Mouse (Mus musculus) gastrocnemius, adult 18-20 months (tissue): ENCODE results near the gene Dnah14. TPM values are rescaled to one million over a fixed set of nuclear protein-coding genes. Genes with fewer than 3 reads are reported as not detected.
"Not testable (repeated sequence)": the region's sequence is repeated elsewhere in the genome, so short reads cannot be mapped to it uniquely, and the experiment has no call there.

Experiments
- DNase-seq: peaks from one replicate; pipeline ENCODE4 v3.0.0; 2021; ENCODE audit warnings: low spot score
- total RNA-seq, 2 experiments: library from RNA; stranded (reverse); gene quantifications; 2 replicates each; pipeline ENCODE4 v1.2.3; 2021

Dnah14 gene
- total RNA-seq, 2 experiments from 2014 or later = 0.55 TPM; not detected in 1

DNA sequence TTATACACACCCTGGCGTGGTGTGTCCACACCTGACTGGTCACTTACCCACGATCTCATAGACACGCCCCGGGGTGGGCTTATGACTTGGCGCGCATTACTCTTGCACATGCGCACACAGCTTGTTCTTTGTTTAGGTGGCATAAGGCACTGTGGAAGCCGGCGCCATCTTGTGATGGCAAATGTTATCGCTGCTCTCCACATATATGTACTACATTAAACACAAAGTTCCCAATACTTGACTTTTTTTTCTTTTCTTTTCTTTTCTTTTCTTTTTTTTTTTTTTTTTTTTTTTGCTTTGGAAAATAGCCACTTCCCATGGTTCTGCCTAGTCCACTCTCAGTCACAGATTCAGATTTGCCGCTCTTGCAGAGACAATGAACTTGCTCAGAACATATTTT lies 206.2 kb downstream of the Dnah14 start:
- not testable (repeated sequence) for DNase-seq

DNA sequence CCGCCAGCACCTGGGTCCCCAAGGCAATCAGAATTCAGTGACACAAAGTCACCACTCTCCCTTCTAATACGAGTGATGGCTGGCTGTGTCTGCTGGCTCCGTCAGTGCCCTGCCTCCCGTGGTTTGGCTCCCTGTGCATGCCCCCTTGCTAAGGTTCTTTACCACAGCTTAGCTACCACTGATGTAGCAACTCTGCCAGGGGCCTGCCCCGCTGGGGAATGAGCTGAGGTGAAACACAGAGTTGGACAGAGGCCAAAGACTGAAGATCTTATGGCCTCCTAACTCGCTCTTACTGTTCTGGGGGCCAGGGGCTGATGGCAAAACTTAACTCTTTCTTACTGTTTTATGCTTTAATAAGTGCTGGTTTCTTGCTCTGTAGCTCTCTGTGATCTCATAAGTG lies 213.6 kb downstream of the Dnah14 start:
- DNase-seq = no peak

DNA sequence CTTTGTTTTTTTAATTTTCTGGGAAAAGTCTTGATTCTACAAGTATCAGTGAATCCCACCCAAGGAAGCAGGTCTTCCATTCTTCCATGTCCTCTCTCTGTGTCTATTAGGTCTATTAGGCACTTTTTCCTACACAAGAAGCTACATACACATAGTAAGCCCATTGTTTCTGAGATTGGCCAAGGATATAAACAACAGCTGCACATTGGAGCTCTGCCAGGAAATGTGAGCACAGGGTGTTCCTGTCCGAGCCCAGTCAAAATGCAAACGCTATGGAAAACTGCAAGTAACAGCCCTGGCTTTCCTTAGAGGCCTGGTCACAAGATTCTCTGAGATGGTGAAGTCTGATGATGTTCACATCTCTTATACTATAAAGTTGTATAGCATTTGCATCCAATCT lies 217.2 kb downstream of the Dnah14 start:
- peak; percentile 53 for DNase-seq

DNA sequence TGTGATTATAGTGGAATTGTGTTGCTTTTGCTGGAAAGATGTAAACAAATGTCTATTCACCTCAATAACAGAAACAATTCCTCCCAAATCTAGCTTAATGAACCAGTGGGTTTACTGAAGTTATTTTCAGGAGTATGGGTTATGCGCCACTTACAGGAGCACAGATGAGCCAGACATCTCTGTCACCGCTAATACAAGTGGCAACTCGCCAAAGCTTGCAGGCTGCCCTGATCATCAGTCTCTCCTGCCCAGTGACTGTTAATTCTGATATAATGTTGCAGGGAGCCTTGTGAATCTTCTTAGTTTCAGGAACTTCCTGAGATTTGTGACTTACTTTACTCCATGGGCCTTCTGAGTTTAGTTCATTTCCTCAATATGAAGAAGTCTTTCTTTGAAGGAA lies 223.6 kb downstream of the Dnah14 start:
- DNase-seq = no peak

DNA sequence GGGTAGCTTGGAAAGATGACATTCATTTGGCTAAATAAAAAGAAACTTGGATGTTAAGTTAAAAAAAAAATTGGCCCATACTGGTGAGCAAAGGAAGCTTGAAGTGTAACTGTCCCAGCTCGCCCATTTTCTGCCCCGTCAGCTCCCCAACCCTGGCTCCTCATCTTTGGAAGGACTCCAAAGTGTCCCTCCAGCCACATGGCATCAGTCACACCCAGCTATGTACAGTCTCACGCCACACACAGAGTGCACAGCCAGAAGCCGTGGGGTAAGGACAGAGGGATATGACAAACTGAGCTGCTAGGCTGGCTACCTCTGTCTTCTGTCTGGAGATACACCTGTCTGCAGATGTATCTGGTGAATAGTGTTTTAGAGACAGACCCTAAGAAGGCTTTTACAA lies 224.3 kb downstream of the Dnah14 start:
- DNase-seq = no peak

DNA sequence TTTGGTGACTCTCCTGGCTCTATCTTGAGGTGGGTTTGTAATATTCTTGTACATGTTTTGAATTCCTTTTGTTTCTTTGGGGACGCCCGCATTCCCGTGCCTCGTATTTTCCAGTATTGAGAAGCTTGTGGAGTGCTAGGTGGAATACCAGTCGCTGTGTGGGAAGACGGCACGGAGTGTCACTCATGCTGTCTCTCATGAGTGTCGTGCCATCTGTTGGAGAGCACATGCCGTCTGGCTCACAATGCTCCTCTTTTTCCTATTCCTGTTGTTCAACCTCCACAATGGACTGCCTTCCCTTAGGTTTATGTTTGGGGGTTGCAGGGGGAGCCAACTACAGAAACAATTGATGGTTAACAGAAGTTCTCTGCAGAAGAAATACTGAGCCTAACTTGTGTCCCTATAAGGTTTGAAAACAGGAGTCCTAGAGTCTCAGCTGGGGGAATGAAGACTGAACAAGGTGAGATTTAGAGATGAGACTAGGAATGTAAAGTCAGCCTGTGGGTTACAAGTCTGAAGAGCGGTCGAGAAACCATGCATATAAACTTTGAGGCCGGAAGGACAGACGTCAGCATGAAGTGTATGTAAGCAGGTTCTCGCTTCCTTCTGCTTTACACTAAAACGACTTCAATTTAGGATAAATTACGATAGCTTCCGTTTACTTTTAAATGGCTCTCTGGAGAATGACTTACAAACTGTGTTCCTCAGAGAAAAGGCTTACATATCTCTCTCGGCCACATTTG lies 235.3 kb downstream of the Dnah14 start:
- no peak for DNase-seq

DNA sequence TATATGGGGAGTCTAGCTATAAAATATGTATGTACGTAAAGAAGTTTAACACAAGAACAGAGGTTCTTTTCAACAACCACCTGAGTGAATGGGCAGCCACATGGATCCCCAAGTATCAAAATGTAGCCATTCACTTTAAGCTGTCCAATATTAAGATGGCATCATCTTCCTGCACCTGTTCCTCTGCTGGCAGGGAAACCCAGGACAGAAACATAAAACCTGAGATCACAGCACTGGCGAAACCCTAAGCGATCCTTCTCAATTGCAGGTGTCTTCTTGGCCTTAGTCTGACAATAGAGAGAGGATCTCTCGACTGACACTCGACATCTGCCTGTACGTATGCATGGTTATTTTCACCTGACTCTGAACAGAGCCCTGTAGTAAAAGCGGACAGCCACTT lies 250.4 kb downstream of the Dnah14 start:
- peak; percentile 58 for DNase-seq

DNA sequence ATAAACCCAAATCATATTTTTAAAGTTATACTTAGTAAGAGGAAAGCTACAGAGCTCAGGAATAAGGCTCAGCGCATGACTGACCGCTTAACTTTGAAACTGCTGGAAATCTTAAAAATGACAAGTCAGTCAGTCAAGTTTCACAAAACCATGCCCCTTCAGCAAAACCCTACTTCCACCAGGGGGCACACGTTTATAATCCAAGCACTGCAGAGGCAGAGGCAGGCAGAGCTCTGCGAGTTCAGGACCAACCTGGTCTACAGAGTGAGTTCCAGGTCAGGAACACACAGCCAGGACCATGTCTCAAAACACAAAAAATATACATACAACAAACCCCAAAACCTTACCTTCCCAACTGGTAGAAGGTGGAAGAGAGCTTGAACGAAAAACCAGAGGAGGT lies 252.0 kb downstream of the Dnah14 start:
- DNase-seq = no peak

DNA sequence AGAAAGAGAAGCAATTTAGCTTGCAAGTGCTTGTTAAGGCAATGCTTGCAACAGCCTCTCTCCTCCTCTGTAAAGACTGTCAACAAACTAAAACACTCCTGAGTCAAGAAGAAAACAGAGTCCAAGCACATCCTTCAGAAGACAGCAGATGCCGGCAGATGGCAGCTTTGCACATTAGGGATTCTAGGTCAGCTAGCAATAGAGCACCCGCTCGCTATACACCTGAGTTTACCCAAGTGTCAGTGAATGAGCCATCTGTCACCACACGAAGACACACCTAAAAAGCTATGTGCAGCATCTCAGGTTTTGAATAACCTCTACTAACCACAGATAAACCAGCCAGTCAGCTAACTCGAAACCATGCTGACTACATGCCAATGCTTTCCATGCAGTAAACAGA lies 256.4 kb downstream of the Dnah14 start:
- no peak for DNase-seq

DNA sequence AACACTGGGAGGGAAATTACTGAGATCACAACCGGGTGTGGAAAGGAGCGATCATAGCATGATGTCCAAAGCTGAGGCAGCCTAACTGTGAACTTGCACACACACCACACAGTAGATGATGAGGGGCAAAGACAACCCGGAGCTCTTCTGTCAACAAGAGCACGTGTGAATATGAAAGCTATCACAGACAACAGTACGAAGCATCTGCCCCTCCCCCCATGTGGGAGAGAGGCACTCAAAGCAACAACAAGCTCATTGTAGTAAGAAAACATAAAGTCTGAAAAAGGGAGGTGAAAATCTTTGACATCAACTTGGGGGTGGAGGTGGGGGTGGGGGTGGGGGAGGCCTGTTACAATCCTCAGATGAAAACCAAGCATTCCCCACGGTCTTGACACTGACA lies 256.8 kb downstream of the Dnah14 start:
- DNase-seq = no peak

DNA sequence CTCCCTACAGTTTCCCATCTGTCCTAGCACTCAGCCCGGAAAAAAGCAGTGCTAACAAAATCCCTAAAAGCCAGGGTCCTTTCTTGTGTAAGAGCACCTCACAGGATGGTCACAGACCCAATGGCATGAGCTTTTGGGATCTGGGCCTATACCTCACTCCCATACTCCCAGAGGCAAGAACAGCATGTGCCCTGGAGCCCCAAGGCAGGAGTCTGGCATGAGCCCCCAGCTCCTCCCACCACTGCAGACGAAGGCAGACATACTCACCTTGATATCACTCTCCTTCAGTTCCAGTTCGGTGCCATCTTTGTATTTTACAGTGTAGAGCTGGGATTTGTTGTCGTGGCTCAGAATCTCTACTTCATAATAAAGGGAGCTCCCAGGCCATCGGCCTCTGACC lies 261.8 kb downstream of the Dnah14 start:
- DNase-seq = no peak

DNA sequence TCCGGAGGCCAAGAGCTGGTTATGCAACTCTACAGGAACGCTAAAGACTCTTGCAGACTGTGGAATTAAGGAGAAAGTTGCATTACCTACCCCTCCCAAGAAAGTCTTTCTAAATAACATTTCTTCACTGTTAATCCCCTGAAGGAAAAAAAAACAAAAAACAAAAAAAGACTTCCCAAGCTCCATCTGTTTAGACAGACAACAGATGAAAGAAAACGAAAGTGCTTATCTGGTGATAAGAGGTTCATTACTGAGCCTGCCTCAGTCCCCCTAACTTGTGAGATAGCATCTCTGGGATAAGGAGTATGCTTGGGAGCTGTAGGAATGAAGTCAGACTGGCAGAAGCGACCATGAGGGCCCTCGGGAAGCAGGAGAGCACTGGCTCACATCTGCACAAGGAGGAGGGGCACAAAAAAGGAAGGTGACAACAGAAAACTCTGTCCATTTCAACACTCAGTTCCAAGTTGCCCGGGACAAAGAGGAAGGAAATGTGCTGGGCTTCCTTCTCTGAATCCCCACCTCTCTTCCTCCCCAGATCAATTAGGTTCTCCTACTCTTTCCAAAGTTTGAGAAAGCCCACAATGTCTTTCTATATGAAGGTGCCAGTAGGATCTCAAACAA lies 263.5 kb downstream of the Dnah14 start:
- no peak for DNase-seq

DNA sequence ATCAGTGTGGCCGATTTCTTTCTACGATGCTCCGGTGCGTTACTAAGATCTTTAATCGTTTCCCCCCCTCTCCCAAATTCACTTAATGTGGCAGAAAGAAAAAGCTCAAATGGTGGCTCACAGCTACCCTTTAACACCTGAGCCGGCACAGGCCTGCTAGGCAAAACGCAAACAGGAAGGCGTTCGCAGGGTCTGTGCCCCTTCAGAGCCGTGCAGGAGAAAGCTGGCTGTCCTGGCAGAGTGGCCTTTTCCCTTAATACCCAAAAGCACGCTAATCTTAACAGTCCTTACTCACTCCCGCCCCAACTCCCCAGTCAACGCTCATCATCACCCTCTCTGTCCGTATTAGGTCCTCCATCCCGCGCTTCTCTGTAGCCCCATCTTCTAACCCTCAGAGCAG lies 265.0 kb downstream of the Dnah14 start:
- no peak for DNase-seq

DNA sequence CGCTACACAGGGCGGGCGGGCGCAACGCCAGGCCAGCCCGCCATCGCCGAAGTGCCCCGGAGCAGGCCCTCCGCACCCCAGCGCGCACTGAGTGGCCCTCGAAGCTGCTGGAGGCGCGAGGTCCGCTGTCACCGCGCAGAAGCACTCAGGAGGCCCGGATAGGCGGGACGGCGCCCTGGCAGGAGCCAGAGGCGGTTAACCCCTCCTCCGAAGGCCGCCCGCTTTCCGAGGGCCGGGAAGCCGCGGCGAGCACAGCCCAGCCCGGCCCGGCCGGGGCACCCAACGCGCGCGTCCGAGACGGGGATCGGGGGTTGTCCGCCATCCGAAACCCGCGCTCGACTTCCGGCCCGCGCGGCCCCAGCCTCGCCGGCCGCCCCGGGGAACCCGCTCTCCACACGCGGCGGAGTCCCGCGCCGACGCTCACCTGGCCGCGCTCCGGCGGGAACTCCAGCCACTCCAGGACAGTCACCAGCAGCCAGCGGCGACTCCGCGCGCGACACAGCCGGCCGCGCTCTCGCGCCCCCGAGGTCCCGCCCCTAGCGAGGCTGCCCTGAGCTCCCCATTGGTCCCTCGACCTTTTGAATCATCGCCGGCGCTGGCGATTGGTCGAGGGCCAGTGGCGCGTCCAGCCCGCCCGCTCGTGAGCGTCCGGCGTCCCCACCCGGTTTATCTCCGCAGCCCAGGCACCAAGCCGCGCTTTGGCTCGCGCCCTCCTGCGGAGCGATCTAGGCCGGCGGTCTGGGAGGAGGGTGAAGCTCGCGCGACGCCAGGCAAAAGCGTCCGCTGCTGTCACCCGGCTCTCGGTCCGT lies 265.7 kb downstream of the Dnah14 start:
- DNase-seq = peak; percentile 96

DNA sequence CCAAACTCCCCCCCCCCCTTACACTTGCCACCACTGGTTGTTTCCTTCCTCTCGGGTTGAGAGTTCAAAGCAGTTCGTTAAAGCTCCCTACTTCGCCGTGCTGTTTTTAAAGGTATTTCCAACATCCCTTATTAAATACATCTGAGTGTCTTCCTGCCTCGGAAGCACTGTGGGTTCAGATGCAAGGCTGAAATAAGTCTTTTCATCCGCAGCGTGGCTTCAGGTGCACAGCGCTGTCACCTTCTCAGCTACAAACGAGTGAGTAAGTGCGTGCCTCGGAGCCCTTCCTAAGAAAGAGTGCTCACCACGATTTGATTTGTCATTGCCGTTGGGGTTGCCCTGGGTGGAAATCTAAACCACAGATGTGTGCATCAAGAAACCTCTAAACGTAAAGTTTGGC lies 266.4 kb downstream of the Dnah14 start, which contains the start of gene Lbr:
Gene Lbr, minus strand, starts transcription at position 266 of the 400 bp plus-strand sequence.
- no peak for DNase-seq

DNA sequence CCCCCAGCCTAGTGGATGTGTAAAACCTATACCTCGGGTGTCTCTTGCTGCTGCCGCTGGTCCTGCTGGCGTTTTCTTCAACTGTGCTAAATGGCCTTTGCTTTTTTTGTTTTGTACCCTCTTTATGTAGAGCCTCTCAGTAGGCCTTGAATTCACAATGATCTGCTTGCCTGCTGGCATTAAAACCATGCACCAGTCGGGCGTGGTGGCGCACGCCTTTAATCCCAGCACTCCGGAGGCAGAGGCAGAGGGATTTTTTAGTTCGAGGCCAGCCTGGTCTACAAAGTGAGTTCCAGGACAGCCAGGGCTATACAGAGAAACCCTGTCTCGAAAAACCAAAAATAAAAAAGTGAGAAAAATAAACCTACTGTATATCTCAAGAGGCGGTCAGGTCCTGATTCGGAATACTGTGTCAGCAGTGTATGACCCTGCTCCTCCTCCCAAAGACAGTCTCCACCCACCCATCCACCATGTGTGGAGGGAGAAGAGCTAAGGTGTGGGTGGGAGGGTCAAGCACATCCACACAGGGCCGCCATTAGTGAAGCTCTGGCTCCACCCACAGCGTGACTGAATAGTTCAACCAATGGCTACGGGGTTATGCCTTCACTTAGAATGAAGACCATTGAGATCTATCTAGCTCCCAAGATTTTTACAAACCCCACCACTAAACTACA lies 268.7 kb downstream of the Dnah14 start:
- no peak for DNase-seq

DNA sequence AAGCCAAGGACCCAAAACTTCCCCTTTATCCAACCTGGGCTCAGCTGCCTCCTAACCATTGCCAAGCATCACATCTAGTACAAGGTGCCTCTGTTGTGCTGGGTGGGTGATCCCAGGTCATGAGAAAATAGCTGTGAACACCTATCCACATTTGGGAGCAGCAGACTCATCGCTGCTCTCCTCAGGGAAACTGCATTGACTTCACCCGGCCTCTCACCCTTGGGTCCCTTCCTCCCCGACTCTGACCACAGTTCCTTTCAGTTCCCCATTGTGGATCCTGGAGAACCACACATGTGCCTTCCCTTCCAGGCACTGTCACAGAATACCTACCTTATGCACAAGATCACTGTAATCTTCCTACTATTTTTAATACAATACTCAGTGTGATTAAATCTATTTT lies 269.4 kb downstream of the Dnah14 start:
- DNase-seq = no peak

DNA sequence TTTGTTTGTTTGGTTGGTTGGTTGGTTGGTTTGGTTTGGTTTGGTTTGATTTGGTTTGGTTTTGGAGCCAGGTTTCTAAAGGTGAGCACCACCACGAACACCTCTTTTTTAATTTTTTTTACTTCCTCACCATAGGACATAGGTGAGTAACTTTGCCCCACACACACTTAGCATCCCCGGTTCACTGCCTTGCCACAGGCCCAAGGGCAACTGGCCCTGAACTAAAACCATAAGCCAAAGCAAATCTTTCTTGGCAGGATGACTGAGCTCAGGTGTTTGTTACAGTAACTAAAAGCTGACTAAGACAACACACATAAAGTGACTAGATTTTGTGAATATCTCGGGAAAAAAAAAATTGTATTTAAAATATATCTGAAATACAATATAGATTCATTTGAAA lies 271.0 kb downstream of the Dnah14 start:
- DNase-seq = no peak

DNA sequence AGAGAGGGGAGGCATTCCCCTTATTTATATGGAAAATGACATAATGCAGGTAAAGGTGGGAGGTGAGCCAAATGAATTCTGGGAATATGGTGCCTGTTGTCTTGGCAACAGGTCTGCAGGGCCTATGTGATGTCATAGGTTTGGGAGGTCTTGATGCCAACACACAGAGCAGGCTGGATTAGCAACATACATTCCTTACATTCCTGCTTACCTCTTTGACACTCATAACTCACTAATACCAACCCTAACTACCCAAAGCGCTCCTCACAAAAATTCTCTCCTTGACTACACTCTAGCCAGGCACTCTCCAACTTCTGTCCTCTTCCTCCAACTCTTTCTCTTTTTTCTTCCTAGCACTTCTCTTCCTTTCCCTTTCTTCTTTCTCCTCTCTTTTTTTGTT lies 271.9 kb downstream of the Dnah14 start:
- DNase-seq = no peak

DNA sequence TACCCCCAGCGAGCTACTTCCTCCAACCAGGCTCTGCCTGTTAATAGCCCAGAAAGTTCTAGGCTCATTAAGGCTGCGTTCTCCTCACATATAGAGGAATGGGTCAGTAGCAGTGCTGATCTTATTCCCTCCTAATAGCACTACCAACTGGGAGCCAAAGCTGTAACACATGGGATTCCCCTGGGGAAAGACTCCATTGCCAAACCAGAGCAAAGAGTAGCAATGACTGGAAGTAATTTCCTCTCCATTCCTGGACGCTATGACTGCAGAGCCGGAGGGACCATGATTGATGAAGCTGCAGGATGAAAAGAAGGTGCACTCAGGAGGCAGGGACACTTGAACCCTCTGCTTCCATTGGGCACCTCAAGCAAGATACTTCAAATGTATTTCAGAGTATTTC lies 274.1 kb downstream of the Dnah14 start:
- peak; percentile 45 for DNase-seq

DNA sequence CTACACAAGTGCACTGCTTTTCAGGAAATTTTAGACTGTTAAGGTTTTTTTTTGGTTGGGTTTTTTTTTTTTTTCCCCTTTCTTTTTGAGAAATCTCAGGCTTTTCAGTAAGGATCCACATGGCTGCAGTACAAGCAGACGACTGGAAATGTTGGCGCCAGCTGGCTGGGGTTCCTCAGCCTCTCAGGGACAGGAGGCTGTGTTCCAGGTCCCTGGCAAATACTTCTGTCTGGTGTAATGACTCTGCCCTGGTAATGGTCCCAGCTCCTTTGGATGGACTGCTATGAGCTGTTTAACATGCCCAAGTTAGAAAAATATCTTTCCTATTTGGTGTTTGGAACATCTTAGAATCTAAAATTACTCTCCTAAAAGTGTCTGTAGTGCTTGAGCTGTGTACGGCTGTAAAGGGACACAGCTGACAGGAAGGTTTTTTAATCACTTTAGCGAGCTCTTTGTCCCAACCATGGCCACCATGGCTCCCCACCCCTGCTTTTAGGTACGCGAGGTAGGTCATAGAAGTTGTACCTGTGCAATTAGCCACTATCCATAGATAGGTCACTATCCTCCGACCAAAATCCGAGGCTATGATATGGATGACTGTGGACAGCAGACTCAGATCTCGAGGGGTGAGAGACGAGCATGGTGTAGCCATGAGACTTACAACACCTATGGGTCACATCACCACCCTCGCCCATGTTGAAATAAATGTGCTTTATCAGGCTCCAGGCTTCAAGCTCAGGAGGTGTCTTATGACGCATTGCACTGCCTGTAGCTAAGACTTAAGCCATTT lies 275.4 kb downstream of the Dnah14 start:
- DNase-seq = peak; percentile 82
